Mouse (Mus musculus) neural tube, embryonic 13.5 days (tissue): ENCODE measurements around the gene Shroom3. TPM values are rescaled to one million over a fixed set of nuclear protein-coding genes. Genes with fewer than 3 reads are reported as not detected.

Experiments used
- ATAC-seq: fragments of 200-750 bp; cut with Nextera tagmentation; 2 replicates; pipeline ENCODE4 v1.8.0; 2017; ENCODE audit warnings: low read depth, mild to moderate bottlenecking, moderate TSS enrichment, moderate library complexity
- H3K27ac ChIP-seq: fragments of 300-500 bp; sonication (generic); replicated peaks from 2 replicates; pipeline ENCODE4 v1.5.1; 2015; ENCODE audit warnings: moderate library complexity, mild to moderate bottlenecking, inconsistent platforms
- H3K27me3 ChIP-seq: fragments of 300-500 bp; sonication (generic); 2 replicates; pipeline ENCODE4 v1.6.1; 2015; ENCODE audit warnings: mild to moderate bottlenecking, inconsistent platforms
- H3K36me3 ChIP-seq: fragments of 300-500 bp; sonication (generic); 2 replicates; pipeline ENCODE4 v1.6.1; 2015; ENCODE audit warnings: mild to moderate bottlenecking, inconsistent platforms
- H3K4me1 ChIP-seq: fragments of 300-500 bp; sonication (generic); replicated peaks from 2 replicates; pipeline ENCODE4 v1.6.1; 2015; ENCODE audit warnings: inconsistent platforms
- H3K4me2 ChIP-seq: fragments of 300-500 bp; sonication (generic); 2 replicates; pipeline ENCODE4 v1.6.1; 2015; ENCODE audit warnings: inconsistent platforms, mild to moderate bottlenecking, moderate library complexity
- H3K4me3 ChIP-seq: fragments of 300-500 bp; sonication (generic); 2 replicates; pipeline ENCODE4 v1.5.1; 2015; ENCODE audit warnings: mild to moderate bottlenecking, inconsistent platforms
- H3K9ac ChIP-seq: fragments of 300-500 bp; sonication (generic); 2 replicates; pipeline ENCODE4 v1.6.1; 2015; ENCODE audit warnings: moderate library complexity, mild to moderate bottlenecking, inconsistent platforms
- H3K9me3 ChIP-seq: fragments of 300-500 bp; sonication (generic); 2 replicates; pipeline ENCODE4 v1.6.1; 2016; ENCODE audit warnings: inconsistent platforms
- WGBS: fragments of 180-500 bp; shearing (Covaris S2); methylation state at CpG from one replicate; pipeline ENCODE4 v1.1.7; 2015; 5-methylcytosine and 5-hydroxymethylcytosine counted together
- polyA plus RNA-seq: library from polyadenylated mRNA; unstranded; fragments of >200 nt; fragmentation: Nextera tagmentation; extraction: Ambion mirVana; gene quantifications from 2 replicates; pipeline ENCODE4 v1.2.1, GENCODE M21; 2015

The Shroom3 gene
- polyA plus RNA-seq, 1 experiment from 2014 or later, result 1.7 TPM

DNA sequence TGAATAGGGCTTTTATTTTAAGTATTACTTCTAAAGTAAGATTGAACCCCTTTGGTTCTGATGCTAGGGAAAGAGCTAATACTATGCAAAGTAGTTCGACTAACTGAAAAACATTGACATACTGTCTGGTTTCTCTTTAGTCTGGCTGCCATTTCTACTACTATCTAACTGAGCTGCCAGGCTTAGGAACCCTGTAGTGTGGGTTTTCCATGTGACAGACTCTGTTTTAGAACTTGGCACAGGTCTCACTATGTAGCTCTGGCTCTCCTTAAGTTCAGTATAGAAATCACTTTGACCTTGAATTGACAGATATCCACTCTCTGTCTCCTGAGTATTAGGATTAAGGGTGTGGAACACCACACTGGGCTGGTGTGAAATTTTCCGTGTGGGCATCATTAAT, 185.0 kb downstream of the Shroom3 start:
- Histone ChIP-seq H3K4me3 (no peak overlapping the region), H3K4me1 (peaks cover 9% of the 10 kb centered on the region; the same call in 1 of the 2 replicates), H3K9ac (no peak overlapping the region), H3K27me3 (no peaks in the 10 kb centered on the region), H3K36me3 (no peaks in the 10 kb centered on the region), H3K9me3 (no peaks in the 10 kb centered on the region), H3K27ac (no peak overlapping the region), H3K4me2 (no peak overlapping the region)
- WGBS, result 75% methylated on average over 2 of the region's 2 CpGs
- no peak for ATAC-seq

DNA sequence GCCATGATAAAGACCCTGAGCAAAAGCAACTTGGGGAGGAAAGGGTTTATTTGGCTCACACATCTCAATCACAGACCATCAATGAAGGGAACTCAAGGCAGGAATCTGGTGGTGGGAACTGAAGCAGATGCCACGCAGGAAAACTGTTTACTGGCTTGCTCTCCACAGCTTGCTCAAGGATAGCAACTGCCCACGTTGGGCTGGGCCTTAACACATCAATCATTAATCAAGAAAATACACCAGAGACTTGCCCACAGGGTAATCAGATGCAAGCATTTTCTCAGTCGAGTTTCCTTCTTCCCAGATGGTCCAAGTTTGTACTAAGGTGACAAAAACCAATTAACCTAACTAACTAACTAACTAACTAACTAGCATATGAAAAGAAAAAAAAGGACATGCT, 187.8 kb downstream of the Shroom3 start:
- Histone ChIP-seq H3K36me3 (no peaks in the 10 kb centered on the region), H3K4me1 (0 out of 2 replicates have a peak, but pooled peaks cover 5% of the 10 kb centered on the region), H3K9me3 (no peaks in the 10 kb centered on the region), H3K4me3 (no peak overlapping the region), H3K9ac (no peak overlapping the region), H3K27me3 (no peaks in the 10 kb centered on the region), H3K27ac (no peak overlapping the region), H3K4me2 (no peak overlapping the region)
- ATAC-seq, result no peak
- WGBS, result 35% methylated on average over 3 of the region's 3 CpGs

- 65% methylated on average over 4 of the region's 4 CpGs for WGBS
- H3K27me3 ChIP-seq, result no peaks in the 10 kb centered on the region
- H3K9ac ChIP-seq, result no peak overlapping the region
- H3K4me1 ChIP-seq, result 0 out of 2 replicates have a peak, but pooled peaks cover 1% of the 10 kb centered on the region
- no peak overlapping the region for H3K4me3 ChIP-seq
- H3K4me2 ChIP-seq, result no peak overlapping the region
- no peaks in the 10 kb centered on the region for H3K9me3 ChIP-seq
- H3K27ac ChIP-seq, result no peak overlapping the region
- H3K36me3 ChIP-seq, result no peaks in the 10 kb centered on the region
- ATAC-seq, result no peak
Observed at GRCm38 (mm10) chr5:92872182-92872581, 188.9 kb downstream of the Shroom3 start.

GRCm38 (mm10) chr5:92872991-92873390, 189.8 kb downstream of the Shroom3 start:
- H3K4me3 ChIP-seq, result no peak overlapping the region

DNA sequence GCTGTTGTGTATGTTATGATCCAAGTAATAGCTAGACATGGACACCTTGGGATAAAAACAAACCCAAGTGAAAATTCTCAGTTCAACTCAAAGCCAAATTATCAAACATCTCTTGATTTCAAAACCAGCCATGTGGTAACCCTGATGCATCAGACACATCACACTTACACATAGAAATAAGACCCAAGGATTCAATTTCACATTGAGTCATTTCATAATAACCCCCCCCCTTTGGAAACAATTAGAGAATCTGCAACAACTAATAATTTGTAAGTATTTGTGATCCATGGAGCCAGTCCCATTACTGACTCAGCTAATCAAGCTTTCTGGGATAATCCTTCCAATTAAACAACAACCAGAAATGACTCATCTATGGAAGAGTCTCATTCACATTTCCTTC, 190.3 kb downstream of the Shroom3 start:
- Histone ChIP-seq H3K4me1 (no peaks in the 10 kb centered on the region), H3K27me3 (no peaks in the 10 kb centered on the region), H3K9me3 (no peaks in the 10 kb centered on the region), H3K4me3 (no peak overlapping the region), H3K4me2 (no peak overlapping the region), H3K36me3 (no peaks in the 10 kb centered on the region), H3K27ac (no peak overlapping the region), H3K9ac (no peak overlapping the region)
- ATAC-seq, result no peak

More at GRCm38 (mm10) chr5:92872991-92873390, 189.8 kb downstream of the Shroom3 start:
- Histone ChIP-seq H3K9ac (no peak overlapping the region), H3K4me2 (no peak overlapping the region), H3K36me3 (no peaks in the 10 kb centered on the region), H3K27me3 (no peaks in the 10 kb centered on the region), H3K9me3 (no peaks in the 10 kb centered on the region), H3K4me1 (no peaks in the 10 kb centered on the region), H3K27ac (no peak overlapping the region)
- ATAC-seq, result no peak
- 93% methylated on average over 2 of the region's 2 CpGs for WGBS

- Histone ChIP-seq H3K4me3 (no peak overlapping the region), H3K27ac (no peak overlapping the region), H3K27me3 (no peaks in the 10 kb centered on the region), H3K9me3 (no peaks in the 10 kb centered on the region), H3K4me2 (no peak overlapping the region), H3K36me3 (no peaks in the 10 kb centered on the region), H3K4me1 (no peaks in the 10 kb centered on the region), H3K9ac (no peak overlapping the region)
- 94% methylated on average over 10 of the region's 10 CpGs for WGBS
- no peak for ATAC-seq
Observed at GRCm38 (mm10) chr5:92875836-92876235, 192.6 kb downstream of the Shroom3 start.

DNA sequence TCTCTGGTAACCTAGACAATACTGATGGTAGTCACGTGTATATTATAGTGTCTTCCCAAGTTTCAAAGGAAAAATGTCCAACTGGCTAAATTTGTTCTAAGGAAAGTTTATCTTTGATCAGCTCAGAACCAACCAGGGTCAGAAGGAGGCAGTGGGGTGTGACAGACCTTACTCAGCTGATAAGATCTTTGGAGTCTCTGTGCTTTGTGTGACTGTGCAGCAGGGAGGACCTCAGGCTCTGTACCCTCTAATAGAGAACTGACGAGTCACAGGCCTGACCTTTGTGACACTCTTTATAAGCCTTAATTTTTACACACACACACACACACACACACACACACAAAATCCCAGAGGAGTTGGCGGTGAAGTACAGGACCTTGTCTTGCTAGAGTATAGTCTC, 193.9 kb downstream of the Shroom3 start:
- no peak overlapping the region for H3K27ac ChIP-seq
- no peak overlapping the region for H3K9ac ChIP-seq
- H3K4me1 ChIP-seq, result no peaks in the 10 kb centered on the region
- H3K9me3 ChIP-seq, result no peaks in the 10 kb centered on the region
- ATAC-seq, result no peak
- no peak overlapping the region for H3K4me3 ChIP-seq
- H3K27me3 ChIP-seq, result no peaks in the 10 kb centered on the region
- WGBS, result 80% methylated on average over 3 of the region's 3 CpGs
- no peak overlapping the region for H3K4me2 ChIP-seq
- no peaks in the 10 kb centered on the region for H3K36me3 ChIP-seq

GRCm38 (mm10) chr5:92880393-92880792, 197.2 kb downstream of the Shroom3 start:
- H3K4me2 ChIP-seq, result no peak overlapping the region
- no peaks in the 10 kb centered on the region for H3K27me3 ChIP-seq
- no peaks in the 10 kb centered on the region for H3K4me1 ChIP-seq
- no peak overlapping the region for H3K27ac ChIP-seq
- no peak overlapping the region for H3K9ac ChIP-seq
- no peaks in the 10 kb centered on the region for H3K36me3 ChIP-seq
- H3K4me3 ChIP-seq, result no peak overlapping the region
- ATAC-seq, result no peak
- 94% methylated on average over 2 of the region's 2 CpGs for WGBS
- no peaks in the 10 kb centered on the region for H3K9me3 ChIP-seq

DNA sequence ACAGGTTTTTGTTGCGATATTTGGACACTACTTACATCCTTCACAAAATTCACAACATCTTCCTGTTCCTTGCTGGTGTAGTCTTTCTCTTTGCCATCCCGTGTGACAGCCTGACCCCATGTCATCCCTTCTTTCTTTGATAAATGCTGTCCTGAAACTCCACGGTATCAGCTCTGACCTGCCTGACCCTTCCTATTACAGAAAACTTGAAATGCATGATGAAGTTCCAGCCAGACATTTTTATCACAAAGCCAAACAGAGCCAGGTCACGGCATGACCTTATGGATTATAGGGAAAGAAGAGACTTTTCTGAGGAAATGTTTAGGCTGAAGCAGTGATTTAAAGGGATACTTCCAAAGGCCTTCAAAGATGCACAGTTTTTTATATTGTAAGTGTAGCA, 197.7 kb downstream of the Shroom3 start:
- no peak for ATAC-seq
- WGBS, result 63% methylated on average over 4 of the region's 4 CpGs
- no peak overlapping the region for H3K9ac ChIP-seq

GRCm38 (mm10) chr5:92886141-92886540, 202.9 kb downstream of the Shroom3 start:
- H3K36me3 ChIP-seq, result no peaks in the 10 kb centered on the region
- WGBS, result 85% methylated on average over 4 of the region's 4 CpGs
- H3K9ac ChIP-seq, result no peak overlapping the region
- no peak overlapping the region for H3K4me3 ChIP-seq
- no peaks in the 10 kb centered on the region for H3K9me3 ChIP-seq
- no peak for ATAC-seq
- H3K4me2 ChIP-seq, result no peak overlapping the region
- no peaks in the 10 kb centered on the region; the same call in 1 of the 2 replicates for H3K4me1 ChIP-seq
- H3K27ac ChIP-seq, result no peak overlapping the region
- no peaks in the 10 kb centered on the region for H3K27me3 ChIP-seq

More for the DNA sequence above, 197.7 kb downstream of the Shroom3 start:
- Histone ChIP-seq H3K27me3 (no peaks in the 10 kb centered on the region), H3K4me2 (no peak overlapping the region), H3K4me3 (no peak overlapping the region), H3K36me3 (no peaks in the 10 kb centered on the region), H3K9me3 (no peaks in the 10 kb centered on the region), H3K27ac (no peak overlapping the region), H3K4me1 (no peaks in the 10 kb centered on the region)

GRCm38 (mm10) chr5:92887501-92887900, 204.3 kb downstream of the Shroom3 start:
- no peaks in the 10 kb centered on the region for H3K27me3 ChIP-seq
- H3K4me2 ChIP-seq, result no peak overlapping the region
- ATAC-seq, result no peak
- no peak overlapping the region for H3K4me3 ChIP-seq
- no peaks in the 10 kb centered on the region for H3K9me3 ChIP-seq
- no peak overlapping the region for H3K9ac ChIP-seq
- no peak overlapping the region for H3K27ac ChIP-seq
- H3K4me1 ChIP-seq, result no peaks in the 10 kb centered on the region; the same call in 1 of the 2 replicates
- no peaks in the 10 kb centered on the region for H3K36me3 ChIP-seq
- 68% methylated on average over 3 of the region's 3 CpGs for WGBS

GRCm38 (mm10) chr5:92888628-92889241, 205.5 kb downstream of the Shroom3 start:
- Histone ChIP-seq H3K9ac (no peak overlapping the region), H3K4me2 (no peak overlapping the region), H3K4me1 (peaks cover 7% of the 10 kb centered on the region), H3K9me3 (no peaks in the 10 kb centered on the region), H3K4me3 (no peak overlapping the region), H3K27me3 (no peaks in the 10 kb centered on the region), H3K27ac (no peak overlapping the region), H3K36me3 (no peaks in the 10 kb centered on the region)
- no peak for ATAC-seq
- WGBS, result 70% methylated on average over 8 of the region's 8 CpGs

GRCm38 (mm10) chr5:92890902-92891301, 207.7 kb downstream of the Shroom3 start:
- Histone ChIP-seq H3K9me3 (no peaks in the 10 kb centered on the region), H3K36me3 (no peaks in the 10 kb centered on the region), H3K27ac (no peak overlapping the region), H3K4me3 (no peak overlapping the region), H3K27me3 (no peaks in the 10 kb centered on the region), H3K4me2 (no peak overlapping the region), H3K4me1 (peaks cover 11% of the 10 kb centered on the region), H3K9ac (no peak overlapping the region)
- no peak for ATAC-seq
- WGBS, result 82% methylated on average over 5 of the region's 5 CpGs
